Mouse (Mus musculus): ENCODE results near the gene Armc7.

DNA sequence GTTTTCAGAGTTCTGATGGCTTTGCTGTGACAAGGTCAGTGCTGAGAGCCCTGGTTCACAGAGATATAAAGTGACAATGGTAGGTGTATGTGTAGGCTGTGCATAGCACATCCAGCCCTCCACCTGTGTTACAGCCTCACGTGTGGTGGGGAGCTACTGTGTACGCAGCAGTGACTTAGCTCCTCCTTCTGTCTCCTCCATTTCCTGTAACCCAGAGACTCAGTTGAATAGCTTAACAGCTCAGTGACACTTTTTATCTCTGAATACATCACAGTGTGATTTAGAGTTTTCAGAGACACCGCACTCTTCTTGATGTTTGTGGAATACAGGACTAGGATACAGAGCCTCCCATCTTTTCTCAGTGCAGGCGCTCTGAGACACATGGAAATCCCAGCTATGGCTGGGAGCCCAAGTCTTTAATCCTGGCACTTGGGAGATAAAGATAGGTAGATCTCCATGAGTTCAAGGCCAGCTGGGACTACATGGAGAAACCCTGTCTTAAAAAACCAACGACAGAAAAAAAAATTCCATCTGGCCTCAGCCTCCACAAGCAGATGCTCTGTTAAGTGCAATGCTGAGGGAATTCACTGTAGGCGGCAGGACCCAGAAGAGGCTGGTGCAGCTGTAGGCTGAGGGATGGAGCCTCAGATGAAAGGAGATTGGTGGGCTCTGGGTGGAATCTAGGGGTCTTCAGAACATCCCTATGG lies 6.2 kb downstream of the Armc7 start:
- TF ChIP-seq CHD2 (IDR thresholded peaks at IDR 0.05; ENCODE audit: low read length): no peak
- no peak for TF ChIP-seq POLR2A (IDR thresholded peaks at IDR 0.05; ENCODE audit: low read depth, low read length)
- TF ChIP-seq CTCF (conservative IDR thresholded peaks at IDR 0.05 in 1 of 2, IDR thresholded peaks at IDR 0.05 in 1 of 2; ENCODE audit: low read depth in 2 of 2, low read length in 2 of 2): no peak
- no peak for TF ChIP-seq TBP (conservative IDR thresholded peaks at IDR 0.05; ENCODE audit: low read depth, low read length)
- no peak for TF ChIP-seq ZKSCAN1 (IDR thresholded peaks at IDR 0.05; ENCODE audit: borderline replicate concordance, low read depth, low read length)
